Mouse (Mus musculus) testis, adult 2 months (tissue): ENCODE results near the gene Ssna1. TPM values are rescaled to one million over a fixed set of nuclear protein-coding genes. Genes with fewer than 3 reads are reported as not detected.

Experiments used
- H3K27ac ChIP-seq: fragments of 200-500 bp; 2 replicates; pipeline ENCODE4 v1.5.1; 2012; ENCODE audit warnings: low read depth, low read length; ENCODE audit not compliant: control insufficient read depth, insufficient read depth
- H3K27me3 ChIP-seq: fragments of 200-500 bp; 2 replicates; pipeline ENCODE4 v1.6.1; 2012; ENCODE audit warnings: mild to moderate bottlenecking, low read length, moderate library complexity; ENCODE audit not compliant: control insufficient read depth, insufficient read depth
- H3K36me3 ChIP-seq: fragments of 200-500 bp; 2 replicates; pipeline ENCODE4 v1.6.1; 2012; ENCODE audit warnings: mild to moderate bottlenecking, low read length; ENCODE audit not compliant: control insufficient read depth, insufficient read depth
- H3K4me1 ChIP-seq: fragments of 200-500 bp; 2 replicates; pipeline ENCODE4 v1.6.1; 2012; ENCODE audit warnings: low read length; ENCODE audit not compliant: control insufficient read depth, insufficient read depth
- H3K4me3 ChIP-seq: fragments of 200-500 bp; 2 replicates; pipeline ENCODE4 v1.5.1; 2012; ENCODE audit warnings: low read depth, mild to moderate bottlenecking, low read length, moderate library complexity, mixed read lengths; ENCODE audit not compliant: control insufficient read depth
- CTCF ChIP-seq: fragments of 200-500 bp; IDR thresholded peaks from 2 replicates; pipeline ENCODE4 v1.5.1; 2012; ENCODE audit warnings: low read depth, mild to moderate bottlenecking, inconsistent platforms, low read length, moderate library complexity; ENCODE audit not compliant: control insufficient read depth, insufficient read depth, insufficient replicate concordance
- POLR2A ChIP-seq: fragments of 200-500 bp; IDR thresholded peaks from 2 replicates; pipeline ENCODE4 v1.6.1; 2012; ENCODE audit warnings: low read depth, mild to moderate bottlenecking, inconsistent platforms, low read length, moderate library complexity; ENCODE audit not compliant: control insufficient read depth
- polyA plus RNA-seq: library from polyadenylated mRNA; depleted of rRNA; stranded (reverse); fragments of >200 nt; gene quantifications from 2 replicates; pipeline ENCODE4 v1.2.3, GENCODE M21; 2012

Ssna1 gene
- polyA plus RNA-seq, 1 experiment = 54.9 TPM

DNA sequence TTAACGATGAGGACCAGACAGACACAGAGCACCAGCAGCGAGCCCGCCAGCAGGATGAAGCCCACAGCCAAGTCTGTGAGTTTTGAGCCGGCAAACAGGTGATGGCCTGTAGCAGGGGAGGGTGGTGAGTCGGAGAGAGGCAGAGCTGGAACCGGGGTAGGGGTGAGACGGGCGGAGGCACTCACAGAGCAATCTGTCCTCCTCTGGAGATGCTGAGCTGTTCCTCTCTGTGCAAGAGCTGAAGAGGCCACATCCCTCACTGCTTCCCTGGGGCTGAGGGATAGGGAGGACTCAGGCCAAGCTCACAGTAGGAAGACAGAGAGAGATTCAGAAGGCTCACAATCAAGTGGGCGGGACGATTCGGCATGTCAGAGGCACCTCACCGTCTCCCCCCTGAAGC is 41.2 kb downstream of the Ssna1 start:
- peaks cover 2% of the 10 kb centered on the region; the same call in 1 of the 2 replicates for H3K4me1 ChIP-seq
- no peaks in the 10 kb centered on the region for H3K36me3 ChIP-seq
- H3K4me3 ChIP-seq = no peak overlapping the region
- H3K27ac ChIP-seq = no peak overlapping the region
- no peaks in the 10 kb centered on the region for H3K27me3 ChIP-seq
- TF ChIP-seq POLR2A (no peak), CTCF (no peak)

DNA sequence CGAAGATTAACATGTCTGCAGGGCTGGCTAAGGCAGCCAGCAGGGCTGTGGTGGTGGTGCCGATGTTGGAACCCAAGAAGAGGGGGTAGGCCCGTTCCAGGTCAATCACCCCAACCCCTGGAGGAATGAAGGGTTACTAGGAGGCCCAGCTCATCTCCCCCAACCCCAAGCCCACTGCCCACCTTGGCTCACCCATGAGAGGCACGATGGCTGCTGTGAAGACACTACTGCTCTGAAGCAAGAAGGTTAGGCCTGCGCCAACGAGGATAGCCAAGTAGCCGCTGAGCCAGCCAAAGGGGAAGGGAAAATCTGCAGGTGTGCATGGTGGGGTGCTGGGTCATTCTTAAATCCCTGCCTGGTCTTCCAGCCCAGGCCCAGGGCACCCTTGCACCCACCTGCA is 41.7 kb downstream of the Ssna1 start:
- no peak overlapping the region for H3K27ac ChIP-seq
- no peaks in the 10 kb centered on the region for H3K36me3 ChIP-seq
- H3K27me3 ChIP-seq = no peaks in the 10 kb centered on the region
- peaks cover 2% of the 10 kb centered on the region; the same call in 1 of the 2 replicates for H3K4me1 ChIP-seq
- TF ChIP-seq CTCF (no peak), POLR2A (no peak)
- no peak overlapping the region for H3K4me3 ChIP-seq

DNA sequence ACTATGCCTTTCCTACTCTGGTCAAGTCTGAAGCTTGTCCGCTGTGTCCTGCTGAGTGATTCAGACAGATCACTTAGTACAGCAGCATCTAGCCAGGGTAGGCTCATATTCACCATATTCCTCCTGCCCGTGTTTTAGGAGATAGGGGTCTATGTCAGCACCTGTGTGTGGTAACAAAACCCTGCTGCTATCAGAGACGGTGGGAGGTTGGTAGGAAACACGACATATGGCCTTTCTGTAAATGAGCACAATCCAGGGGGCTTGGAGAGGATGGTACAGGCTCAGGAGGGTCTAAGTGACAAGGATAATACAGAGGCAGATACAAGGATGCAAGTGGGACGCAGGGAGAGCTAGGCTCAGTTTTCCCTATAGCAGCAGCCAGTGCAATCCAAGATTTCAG is 42.7 kb downstream of the Ssna1 start:
- Histone ChIP-seq H3K27me3 (no peaks in the 10 kb centered on the region), H3K4me3 (no peak overlapping the region), H3K36me3 (no peaks in the 10 kb centered on the region), H3K4me1 (peaks cover 2% of the 10 kb centered on the region; the same call in 1 of the 2 replicates), H3K27ac (no peak overlapping the region)
- no peak for TF ChIP-seq POLR2A
- no peak for TF ChIP-seq CTCF

DNA sequence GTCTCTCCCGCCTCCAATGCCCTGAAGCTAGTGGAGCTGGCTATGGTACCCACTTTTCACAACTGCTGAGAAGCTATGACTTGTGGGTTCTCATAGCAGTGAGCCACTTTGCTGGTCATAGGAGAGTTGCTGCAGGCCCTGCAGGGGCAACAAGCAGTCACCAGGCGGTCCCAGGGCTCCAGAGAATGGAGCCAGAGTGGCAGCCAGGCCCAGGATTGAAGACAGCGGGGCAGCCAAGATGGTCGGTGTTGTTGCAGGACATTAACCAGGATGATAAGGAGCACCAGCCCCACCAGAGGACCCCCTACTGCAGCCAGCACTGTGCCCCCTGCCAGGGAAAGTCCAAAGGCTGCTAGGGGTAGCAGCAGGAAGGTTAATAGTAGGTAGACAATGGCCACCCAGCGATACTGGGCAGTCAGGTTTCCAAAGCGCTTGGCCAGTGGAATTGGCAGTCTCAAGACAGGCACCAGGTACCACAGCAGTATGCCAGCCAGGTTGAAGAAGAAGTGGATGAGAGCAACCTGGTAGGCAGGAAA is 43.2 kb downstream of the Ssna1 start:
- Histone ChIP-seq H3K27ac (no peak overlapping the region), H3K4me1 (peaks cover 2% of the 10 kb centered on the region; the same call in 1 of the 2 replicates), H3K27me3 (no peaks in the 10 kb centered on the region), H3K36me3 (no peaks in the 10 kb centered on the region), H3K4me3 (no peak overlapping the region)
- TF ChIP-seq POLR2A = no peak
- no peak for TF ChIP-seq CTCF

DNA sequence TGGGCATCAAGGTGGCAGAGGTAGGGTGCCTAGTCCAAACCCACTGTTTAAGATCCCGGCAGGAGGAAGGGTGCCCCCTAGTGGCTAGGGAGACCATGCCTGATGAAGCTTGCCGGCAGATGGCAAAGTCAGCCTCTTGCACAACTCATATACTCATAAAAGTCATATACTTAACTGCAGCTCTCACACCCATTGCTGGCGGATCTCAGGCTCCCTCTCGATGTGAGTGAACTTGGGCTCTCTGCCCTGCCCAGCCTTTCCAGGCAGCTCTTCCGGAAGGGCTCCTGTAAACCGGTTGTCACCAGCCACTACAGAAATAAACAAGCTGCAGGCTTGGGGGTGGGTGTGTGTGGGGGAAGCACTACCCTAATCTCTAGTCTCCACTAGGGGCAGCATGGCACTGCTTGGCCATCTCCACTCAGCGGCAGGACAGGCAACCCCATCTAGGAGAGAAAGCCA is 43.8 kb downstream of the Ssna1 start:
- H3K4me1 ChIP-seq = peaks cover 4% of the 10 kb centered on the region; the same call in 1 of the 2 replicates
- no peak for TF ChIP-seq POLR2A
- peak; percentile 84; the same call in 1 of the 2 replicates for TF ChIP-seq CTCF
- H3K4me3 ChIP-seq = no peak overlapping the region
- no peak overlapping the region for H3K27ac ChIP-seq
- no peaks in the 10 kb centered on the region for H3K27me3 ChIP-seq
- H3K36me3 ChIP-seq = no peaks in the 10 kb centered on the region

DNA sequence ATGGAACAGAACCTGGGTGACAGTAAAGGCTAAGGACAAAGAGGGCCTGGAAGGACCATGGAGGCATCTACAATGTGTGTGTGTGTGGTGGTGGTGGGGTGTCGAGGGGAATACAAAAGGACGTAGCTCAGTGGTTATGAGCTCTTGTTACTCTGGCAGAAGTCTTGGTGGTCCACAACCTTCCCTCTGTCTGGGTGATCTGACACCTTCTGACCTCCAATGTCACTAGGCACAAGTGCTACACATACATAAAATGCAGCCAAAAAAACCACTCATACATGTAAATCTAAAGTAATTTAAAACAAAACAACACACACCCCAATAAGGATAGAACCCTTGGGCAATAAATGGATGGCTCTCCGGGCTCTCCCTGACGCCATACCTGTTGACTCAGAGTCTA is 44.8 kb downstream of the Ssna1 start:
- Histone ChIP-seq H3K36me3 (no peaks in the 10 kb centered on the region), H3K27ac (no peak overlapping the region), H3K4me1 (peaks cover 4% of the 10 kb centered on the region; the same call in 1 of the 2 replicates), H3K27me3 (no peaks in the 10 kb centered on the region), H3K4me3 (no peak overlapping the region)
- TF ChIP-seq POLR2A (no peak), CTCF (no peak)

DNA sequence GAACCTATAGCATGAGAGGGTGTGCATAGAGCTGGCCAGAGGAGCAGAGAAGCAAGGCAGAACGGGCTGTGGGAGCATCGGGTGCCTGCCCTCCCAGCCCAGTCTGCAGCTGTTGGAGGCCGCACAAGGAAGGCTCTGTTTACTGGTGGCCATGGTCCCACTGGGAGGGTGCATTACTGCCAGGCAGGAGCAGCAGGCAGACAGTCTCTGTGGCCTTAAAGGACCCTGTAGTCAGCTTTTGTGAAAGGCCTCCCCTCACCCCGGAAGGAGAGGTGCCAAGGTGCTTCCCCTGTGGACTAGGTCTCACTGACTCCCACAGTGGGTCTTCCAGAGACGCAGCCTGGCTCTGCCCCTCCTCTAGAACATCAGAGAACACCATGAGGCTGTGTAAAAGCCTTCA is 45.4 kb downstream of the Ssna1 start:
- Histone ChIP-seq H3K4me3 (no peak overlapping the region), H3K27ac (no peak overlapping the region)
- TF ChIP-seq CTCF = no peak
- no peak for TF ChIP-seq POLR2A

DNA sequence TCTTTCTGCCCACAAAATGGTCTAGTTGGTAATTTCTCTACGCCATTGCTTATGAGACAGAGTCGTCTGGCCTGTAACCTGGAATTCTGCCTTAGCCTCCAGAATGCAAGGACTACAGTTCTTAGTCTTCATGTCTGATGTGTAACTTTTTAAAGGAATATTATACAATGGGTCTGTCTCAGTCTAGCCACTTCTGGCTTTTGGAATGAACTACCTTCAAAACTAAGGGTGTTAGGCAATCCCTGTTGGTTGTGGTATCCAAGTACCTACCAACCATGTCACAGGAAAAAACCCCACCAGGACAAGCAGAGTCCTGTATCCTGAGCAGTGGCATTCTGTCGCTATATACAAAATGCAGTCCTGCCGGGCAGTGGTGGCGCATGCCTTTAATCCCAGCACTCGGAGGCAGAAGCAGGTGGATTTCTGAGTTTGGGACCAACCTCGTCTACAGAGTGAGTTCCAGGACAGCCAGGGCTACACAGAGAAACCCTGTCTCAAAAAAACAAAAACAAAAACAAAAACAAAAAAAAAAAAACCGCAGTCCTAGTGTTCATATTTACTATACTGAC is 46.3 kb downstream of the Ssna1 start:
- H3K4me3 ChIP-seq = peak overlapping the region; percentile 83
- H3K4me1 ChIP-seq = peaks cover 4% of the 10 kb centered on the region; the same call in 1 of the 2 replicates
- peak overlapping the region; percentile 84 for H3K27ac ChIP-seq
- no peaks in the 10 kb centered on the region for H3K36me3 ChIP-seq
- no peaks in the 10 kb centered on the region for H3K27me3 ChIP-seq
- TF ChIP-seq POLR2A (no peak), CTCF (no peak)

More for the DNA sequence above, 45.4 kb downstream of the Ssna1 start:
- H3K27me3 ChIP-seq = no peaks in the 10 kb centered on the region
- peaks cover 4% of the 10 kb centered on the region; the same call in 1 of the 2 replicates for H3K4me1 ChIP-seq
- H3K36me3 ChIP-seq = no peaks in the 10 kb centered on the region
